Mouse (Mus musculus): ENCODE results near the gene Atf4. TPM values are rescaled to one million over a fixed set of nuclear protein-coding genes. Genes with fewer than 3 reads are reported as not detected.

Atf4 gene
- total RNA-seq, 4 experiments from 2014 or later = 42.9 to 76.3 (median 65.9) TPM

DNA sequence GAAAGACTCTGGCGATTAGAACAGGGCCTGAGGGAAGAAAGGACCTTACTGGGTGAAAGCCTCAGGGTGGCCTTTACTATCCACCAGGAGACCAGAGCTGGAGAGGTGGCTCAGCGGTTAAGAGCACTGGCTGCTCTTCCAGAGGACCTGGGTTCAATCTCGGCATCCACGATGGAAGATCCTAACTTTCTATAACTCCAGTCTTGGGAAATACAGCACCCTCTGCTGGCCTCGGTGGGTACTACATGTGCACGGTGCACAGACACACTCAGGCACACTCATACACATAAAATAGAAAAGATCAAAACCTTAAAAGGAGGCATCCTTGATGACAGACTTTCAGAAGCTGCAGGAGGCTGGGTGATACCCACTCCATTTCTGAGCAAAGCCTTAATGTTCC lies 25.7 kb downstream of the Atf4 start:
- no peak for DNase-seq (ENCODE audit: low spot score)

DNA sequence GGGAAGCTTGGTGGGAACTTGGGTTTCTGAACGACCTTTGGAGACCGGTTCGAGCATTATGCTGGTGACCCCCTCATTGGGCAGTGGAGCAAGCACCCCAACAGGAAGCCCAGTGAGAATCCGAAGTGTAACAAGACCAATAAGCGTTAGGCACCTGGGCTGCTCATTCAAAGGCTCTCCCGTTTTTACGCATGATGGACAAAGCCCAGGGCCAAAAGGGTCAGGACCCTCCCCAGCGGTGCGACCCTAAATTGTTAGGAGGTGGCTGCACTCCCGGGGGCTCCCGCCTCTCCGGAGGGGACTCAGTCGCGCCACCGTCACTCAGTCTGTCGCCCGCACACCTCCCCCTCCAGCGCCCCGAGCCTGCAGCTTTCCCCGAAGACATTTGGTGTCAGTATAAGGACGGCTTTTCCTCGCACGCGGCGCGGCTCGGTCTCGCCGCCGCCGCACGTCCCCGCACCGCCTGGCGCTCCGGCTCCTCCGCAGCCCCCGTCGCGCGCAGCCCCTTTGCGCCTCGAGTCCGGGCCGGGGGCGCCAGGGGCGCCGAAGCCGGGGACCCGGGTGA lies 31.9 kb downstream of the Atf4 start, which contains the start of gene Cacna1i:
Gene Cacna1i (plus strand): TSS at position 388 of the 565 bp plus-strand sequence.
- no peak for DNase-seq (ENCODE audit: low spot score)

DNA sequence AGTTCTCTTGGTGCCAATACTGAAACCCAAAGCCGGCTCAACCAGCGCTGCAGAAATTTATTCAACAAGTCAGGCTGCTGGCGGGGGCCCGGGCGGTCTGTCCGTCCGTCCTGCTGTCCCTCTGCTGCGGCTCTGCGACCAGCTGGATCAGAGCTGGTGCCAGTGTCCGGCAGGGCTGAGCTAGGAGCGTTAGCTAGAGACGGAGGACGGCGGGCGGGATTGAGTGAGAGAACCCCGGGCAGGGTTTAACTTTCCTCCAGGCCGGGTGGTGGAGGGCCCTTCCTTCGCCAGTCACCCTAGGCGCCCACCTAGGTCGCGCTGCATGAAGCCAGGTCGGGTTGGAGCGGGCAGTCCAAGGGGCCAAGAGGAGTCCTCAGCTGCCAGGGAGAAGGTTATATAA lies 33.1 kb downstream of the Atf4 start:
- DNase-seq (ENCODE audit: low spot score) = no peak

DNA sequence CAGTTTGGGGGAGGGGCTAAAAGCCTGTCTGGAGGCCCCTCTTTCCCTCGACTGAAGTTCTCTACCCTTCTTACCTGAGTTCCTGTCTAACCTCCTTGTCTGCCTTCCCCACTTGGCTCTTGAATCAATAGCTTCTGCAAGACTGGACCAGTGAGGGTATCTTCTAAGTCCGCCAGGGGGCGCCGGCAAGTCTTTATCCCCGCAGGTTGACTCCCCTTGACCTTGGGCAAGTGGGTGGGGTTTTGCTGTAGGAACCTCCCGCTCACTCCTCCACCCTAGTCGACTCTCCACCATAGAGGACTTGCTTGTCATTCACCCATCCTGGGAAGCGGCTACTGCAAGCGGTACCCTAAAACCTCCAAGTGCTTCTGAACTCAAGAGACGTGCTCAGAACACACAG lies 34.5 kb downstream of the Atf4 start:
- DNase-seq (ENCODE audit: low spot score) = peak; percentile 30

- no peak for DNase-seq (ENCODE audit: low spot score)
Measured at GRCm38 (mm10) chr15:80297146-80297545, 42.2 kb downstream of the Atf4 start.

DNA sequence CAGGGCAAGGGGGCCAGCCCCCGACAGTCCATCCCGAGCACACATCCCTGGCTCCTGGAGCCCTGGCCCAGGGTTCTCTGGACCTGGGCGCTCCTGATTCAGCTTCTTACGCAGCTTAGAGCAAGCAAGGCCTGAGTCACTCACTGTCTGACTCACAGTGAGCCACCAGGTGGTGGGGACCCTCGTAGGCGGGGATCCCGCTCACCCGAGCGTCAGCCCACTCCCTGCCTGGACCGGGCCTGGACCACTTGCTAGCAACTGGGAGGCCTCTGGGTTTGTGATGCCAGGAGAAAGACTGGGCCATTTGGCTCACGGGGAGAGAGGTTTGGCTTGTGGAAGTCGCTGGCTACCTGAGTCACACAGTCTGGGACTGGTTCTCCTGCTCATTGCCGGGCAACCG lies 48.8 kb downstream of the Atf4 start:
- DNase-seq (ENCODE audit: low spot score) = no peak

- DNase-seq (ENCODE audit: low spot score) = no peak
Measured at GRCm38 (mm10) chr15:80304188-80304587, 49.2 kb downstream of the Atf4 start.

GRCm38 (mm10) chr15:80306146-80306545 lies 51.2 kb downstream of the Atf4 start:
- no peak for DNase-seq (ENCODE audit: low spot score)

Other genes starting within 250 kb of the Atf4 start
- gene Pdgfb, start 240.2 kb upstream of the Atf4 start, total RNA-seq (2022) = 10 to 100 TPM; 20.2 to 34.2 (median 28.5) TPM
- 100 to 1,000 TPM in 2 of 4 experiments, 10 to 100 TPM in 2; 91.7 to 111 (median 98.9) TPM for gene Syngr1, start 163.8 kb upstream of the Atf4 start, total RNA-seq (2022)
- gene Rpl3, start 163.3 kb upstream of the Atf4 start, total RNA-seq (2022) = 100 to 1,000 TPM; 125 to 157 (median 135) TPM
- gene Tab1, start 122.1 kb upstream of the Atf4 start, total RNA-seq (2022) = 10 to 100 TPM; 17.7 to 24.7 (median 23.3) TPM
- gene Mgat3, start 81.5 kb upstream of the Atf4 start, total RNA-seq (2022) = 1 to 10 TPM; 2.9 to 6.2 (median 4.5) TPM
- gene Mief1, start 21.2 kb upstream of the Atf4 start, total RNA-seq (2022) = 10 to 100 TPM; 27.0 to 30.7 (median 28.7) TPM
- gene AC140267.1, start 19.3 kb upstream of the Atf4 start, total RNA-seq (2022) = 10 to 100 TPM in 1 of 4 experiments, 1 to 10 TPM in 3; 5.6 to 11.9 (median 8.0) TPM
- 10 to 100 TPM; 13.2 to 16.5 (median 14.6) TPM for gene Rps19bp1, start 9.1 kb downstream of the Atf4 start, total RNA-seq (2022)
- under 1 TPM in 3 of 4 experiments, not detected in 1; 0.03 to 0.37 (median 0.14) TPM for gene Cacna1i, start 32.1 kb downstream of the Atf4 start, total RNA-seq (2022)